Mouse (Mus musculus): ENCODE measurements around the gene Xaf1.

- TF ChIP-seq POLR2A (IDR thresholded peaks at IDR 0.05; ENCODE audit: insufficient read length, low read depth): no peak
- TF ChIP-seq CEBPB (IDR thresholded peaks at IDR 0.05; ENCODE audit: insufficient read depth, poor library complexity, severe bottlenecking): no peak
- no peak for TF ChIP-seq MAX (IDR thresholded peaks at IDR 0.05; ENCODE audit: low read depth)
- TF ChIP-seq POLR2AphosphoS2 (IDR thresholded peaks at IDR 0.05; ENCODE audit: insufficient read length, low read depth): no peak
- TF ChIP-seq USF1 (IDR thresholded peaks at IDR 0.05; ENCODE audit: low read depth): no peak
Observed at GRCm38 (mm10) chr11:72281852-72282400, 19.5 kb upstream of the Xaf1 start.
